Mouse (Mus musculus) bone marrow macrophage, adult 2 months (primary cell): ENCODE measurements around the gene Flt4.

Source experiments
- CTCF ChIP-seq: IDR thresholded peaks from 2 replicates; pipeline ENCODE4 v1.5.1; 2012; ENCODE audit warnings: low read depth, mild to moderate bottlenecking, low read length, moderate library complexity
- POLR2A ChIP-seq: IDR thresholded peaks from 2 replicates; pipeline ENCODE4 v1.6.1; 2012; ENCODE audit warnings: mild to moderate bottlenecking, low read depth, low read length, borderline replicate concordance

- TF ChIP-seq CTCF (no peak), POLR2A (no peak)
Measured at GRCm38 (mm10) chr11:49695695-49696094, 86.6 kb downstream of the Flt4 start.
